Mouse (Mus musculus) left cerebral cortex, adult 18-20 months (tissue): ENCODE results near the gene Ctrb1. TPM values are rescaled to one million over a fixed set of nuclear protein-coding genes. Genes with fewer than 3 reads are reported as not detected.
A peak's percentile ranks its signal among the peaks of the same experiment; 100 is the strongest.

ENCODE experiments used
- DNase-seq, 2 experiments: peaks; one replicate each; pipeline ENCODE4 v3.0.0; 2021 to 2022; ENCODE audit warnings: low spot score in 2 of 2, mixed read lengths in 1 of 2
- long read RNA-seq, 2 experiments: library from polyadenylated mRNA; stranded (forward); transcript quantifications; one replicate each; pipeline ENCODE4 v2.0.0; 2021
- total RNA-seq, 2 experiments: library from RNA; stranded (reverse); gene quantifications; 2 replicates each; pipeline ENCODE4 v1.2.3; 2021

Ctrb1 gene
- total RNA-seq = not detected
- long read RNA-seq, experiment 1 = 0 reads
- long read RNA-seq, experiment 2 = 0 reads

GRCm38 (mm10) chr8:111690960-111691445 is at the start of gene Ctrb1:
Gene Ctrb1, minus strand, starts transcription at chr8:111691010.
- DNase-seq = no peak

GRCm38 (mm10) chr8:111740301-111740711 is 49.5 kb upstream of the Ctrb1 start:
- DNase-seq = no peak

- DNase-seq = no peak
Observed at GRCm38 (mm10) chr8:111739604-111740003, 48.8 kb upstream of the Ctrb1 start.

- no peak for DNase-seq
Observed at GRCm38 (mm10) chr8:111738867-111739266, 48.1 kb upstream of the Ctrb1 start.

- DNase-seq = peak; percentile 59 to 80
Observed at GRCm38 (mm10) chr8:111736321-111736720, 45.5 kb upstream of the Ctrb1 start.

GRCm38 (mm10) chr8:111735791-111736190 is 45.0 kb upstream of the Ctrb1 start:
- no peak for DNase-seq

GRCm38 (mm10) chr8:111735335-111735761 is 44.5 kb upstream of the Ctrb1 start:
- no peak for DNase-seq

- DNase-seq = no peak
Observed at GRCm38 (mm10) chr8:111734244-111734960, 43.6 kb upstream of the Ctrb1 start.

- DNase-seq = no peak
Observed at GRCm38 (mm10) chr8:111733581-111734243, 42.9 kb upstream of the Ctrb1 start.

- DNase-seq = no peak
Observed at GRCm38 (mm10) chr8:111732406-111733085, 41.7 kb upstream of the Ctrb1 start.

- peak; percentile 97 for DNase-seq
Observed at GRCm38 (mm10) chr8:111732004-111732403, 41.2 kb upstream of the Ctrb1 start.

GRCm38 (mm10) chr8:111731231-111731977 is 40.6 kb upstream of the Ctrb1 start:
- no peak for DNase-seq

- no peak for DNase-seq
Observed at GRCm38 (mm10) chr8:111729233-111730170, 38.7 kb upstream of the Ctrb1 start.

- no peak for DNase-seq
Observed at GRCm38 (mm10) chr8:111728481-111728880, 37.7 kb upstream of the Ctrb1 start.

GRCm38 (mm10) chr8:111727553-111727952 is 36.7 kb upstream of the Ctrb1 start:
- DNase-seq = no peak

- DNase-seq = peak; percentile 59 to 70
Observed at GRCm38 (mm10) chr8:111726102-111726900, 35.5 kb upstream of the Ctrb1 start.

- DNase-seq = no peak
Observed at GRCm38 (mm10) chr8:111725341-111725740, 34.5 kb upstream of the Ctrb1 start.

GRCm38 (mm10) chr8:111720115-111720544 is 29.3 kb upstream of the Ctrb1 start:
- DNase-seq = no peak

- no peak for DNase-seq
Observed at GRCm38 (mm10) chr8:111718937-111719336, 28.1 kb upstream of the Ctrb1 start.
